Mouse (Mus musculus) lung, embryonic 15.5 days (tissue): Measurements from ENCODE around the gene Tfip11. TPM values are rescaled to one million over a fixed set of nuclear protein-coding genes. Genes with fewer than 3 reads are reported as not detected.

Experiments used
- ATAC-seq: fragments of 200-750 bp; cut with Nextera tagmentation; 2 replicates; pipeline ENCODE4 v1.8.0; 2017; ENCODE audit warnings: moderate number of reproducible peaks, borderline replicate concordance; ENCODE audit not compliant: low FRiP score, low TSS enrichment; ENCODE audit errors: extremely low read depth
- H3K27ac ChIP-seq: fragments of 300-500 bp; sonication (generic); 2 replicates; pipeline ENCODE4 v1.5.1; 2015; ENCODE audit warnings: moderate library complexity, mild to moderate bottlenecking, inconsistent platforms
- H3K27me3 ChIP-seq: fragments of 300-500 bp; sonication (generic); 2 replicates; pipeline ENCODE4 v1.6.1; 2015; ENCODE audit warnings: inconsistent platforms
- H3K36me3 ChIP-seq: fragments of 300-500 bp; sonication (generic); 2 replicates; pipeline ENCODE4 v1.6.1; 2015; ENCODE audit warnings: inconsistent platforms
- H3K4me1 ChIP-seq: fragments of 300-500 bp; sonication (generic); 2 replicates; pipeline ENCODE4 v1.6.1; 2015; ENCODE audit warnings: inconsistent platforms
- H3K4me2 ChIP-seq: fragments of 300-500 bp; sonication (generic); 2 replicates; pipeline ENCODE4 v1.6.1; 2015; ENCODE audit warnings: inconsistent platforms, mild to moderate bottlenecking, moderate library complexity
- H3K4me3 ChIP-seq: fragments of 300-500 bp; sonication (generic); 2 replicates; pipeline ENCODE4 v1.5.1; 2015; ENCODE audit warnings: mild to moderate bottlenecking, inconsistent platforms
- H3K9ac ChIP-seq: fragments of 300-500 bp; sonication (generic); 2 replicates; pipeline ENCODE4 v1.6.1; 2015; ENCODE audit warnings: inconsistent platforms
- H3K9me3 ChIP-seq: fragments of 300-500 bp; sonication (generic); 2 replicates; pipeline ENCODE4 v1.6.1; 2016; ENCODE audit warnings: inconsistent platforms
- WGBS: fragments of 180-500 bp; shearing (Covaris S2); methylation state at CpG from one replicate; pipeline ENCODE4 v1.1.7; 2015; 5-methylcytosine and 5-hydroxymethylcytosine counted together
- polyA plus RNA-seq: library from polyadenylated mRNA; unstranded; fragments of >200 nt; fragmentation: Nextera tagmentation; extraction: Ambion mirVana; gene quantifications from 2 replicates; pipeline ENCODE4 v1.2.1, GENCODE M21; 2015

The Tfip11 gene
- polyA plus RNA-seq, result 30.1 and 30.4 TPM in 2 replicates

DNA sequence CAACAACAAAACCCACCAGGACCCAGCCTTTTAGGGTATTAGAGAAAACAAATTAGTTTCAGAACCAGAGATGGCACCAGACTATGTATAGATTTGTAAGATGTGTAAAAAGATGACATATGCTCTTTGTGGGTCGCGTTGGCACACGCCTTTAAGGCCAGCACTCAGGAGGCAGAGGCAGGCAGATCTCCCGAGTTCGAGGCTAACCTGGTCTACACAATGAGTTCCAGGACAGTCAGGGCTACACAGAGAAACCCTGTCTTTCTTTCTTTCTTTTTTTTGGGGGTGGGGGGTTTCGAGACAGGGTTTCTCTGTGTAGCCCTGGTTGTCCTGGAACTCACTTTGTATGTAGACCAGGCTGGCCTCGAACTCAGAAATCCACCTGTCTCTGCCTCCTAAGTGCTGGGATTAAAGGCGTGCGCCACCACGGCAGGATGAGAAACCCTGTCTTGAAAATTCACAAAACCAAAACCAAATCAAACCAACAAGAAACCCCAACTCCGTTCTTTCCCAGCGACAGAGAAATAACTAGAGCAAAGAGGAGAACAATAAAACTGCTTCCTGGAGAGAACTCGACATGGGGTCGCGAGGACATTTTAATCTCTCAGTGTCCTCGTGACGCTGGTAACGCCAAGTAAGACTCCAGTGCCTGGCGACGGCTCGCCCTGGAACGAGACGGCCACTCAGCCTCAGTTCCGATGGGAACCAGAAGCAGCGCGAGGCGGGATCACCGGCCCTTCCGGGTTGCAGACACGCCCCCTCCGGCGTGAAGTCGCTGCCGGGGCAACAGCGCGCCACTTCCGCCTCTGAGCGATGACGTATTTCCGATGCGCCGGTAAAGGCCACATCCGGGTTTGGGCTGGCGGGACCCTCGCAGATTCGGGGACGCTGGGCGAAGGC, at the start of gene Tfip11:
Gene Tfip11 (plus strand): TSS at position 813 of the 900 bp plus-strand sequence.
- H3K4me2 ChIP-seq, result peak within 1 kb of the TSS; percentile 72
- H3K36me3 ChIP-seq, result peaks cover 29% of the 10 kb centered on the region
- peak within 1 kb of the TSS; percentile 83 for H3K9ac ChIP-seq
- peak; percentile 87 for ATAC-seq
- H3K9me3 ChIP-seq, result no peaks in the 10 kb centered on the region
- peak within 1 kb of the TSS; percentile 95 for H3K4me3 ChIP-seq
- 7% methylated on average over 48 of the region's 48 CpGs for WGBS
- no peaks in the 10 kb centered on the region for H3K27me3 ChIP-seq
- peaks cover 24% of the 10 kb centered on the region for H3K4me1 ChIP-seq
- H3K27ac ChIP-seq, result peak within 1 kb of the TSS; percentile 82

DNA sequence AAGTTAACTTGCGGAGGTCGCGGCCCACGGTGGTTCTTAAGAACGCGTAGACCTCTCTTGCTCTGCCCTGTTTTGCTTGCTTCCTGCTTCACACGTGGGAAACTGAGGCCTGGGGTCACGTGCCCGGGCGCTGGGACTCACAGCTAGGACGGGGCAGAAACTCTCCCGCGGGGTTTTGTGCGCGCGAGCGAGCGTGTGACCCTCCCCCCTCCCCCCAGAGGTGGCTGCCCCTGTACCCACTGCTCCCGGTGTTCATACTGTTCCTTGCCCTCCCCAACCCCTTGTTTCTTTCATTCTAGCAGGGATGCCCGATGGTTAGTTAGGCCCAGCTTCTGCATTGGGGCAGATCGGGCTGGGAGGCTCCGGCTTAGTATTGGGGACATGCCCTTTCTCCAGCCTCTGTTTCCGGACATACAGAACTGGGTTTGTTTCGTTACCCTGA, 49.2 kb upstream of the Tfip11 start:
- Histone ChIP-seq H3K27me3 (no peaks in the 10 kb centered on the region), H3K36me3 (no peaks in the 10 kb centered on the region), H3K9me3 (no peaks in the 10 kb centered on the region), H3K4me3 (peak overlapping the region; percentile 79), H3K4me2 (peak overlapping the region; percentile 82), H3K27ac (peak overlapping the region; percentile 54), H3K4me1 (peaks cover 45% of the 10 kb centered on the region), H3K9ac (peak overlapping the region; percentile 76)
- under 1% methylated on average over 19 of the region's 24 CpGs for WGBS
- no peak for ATAC-seq

DNA sequence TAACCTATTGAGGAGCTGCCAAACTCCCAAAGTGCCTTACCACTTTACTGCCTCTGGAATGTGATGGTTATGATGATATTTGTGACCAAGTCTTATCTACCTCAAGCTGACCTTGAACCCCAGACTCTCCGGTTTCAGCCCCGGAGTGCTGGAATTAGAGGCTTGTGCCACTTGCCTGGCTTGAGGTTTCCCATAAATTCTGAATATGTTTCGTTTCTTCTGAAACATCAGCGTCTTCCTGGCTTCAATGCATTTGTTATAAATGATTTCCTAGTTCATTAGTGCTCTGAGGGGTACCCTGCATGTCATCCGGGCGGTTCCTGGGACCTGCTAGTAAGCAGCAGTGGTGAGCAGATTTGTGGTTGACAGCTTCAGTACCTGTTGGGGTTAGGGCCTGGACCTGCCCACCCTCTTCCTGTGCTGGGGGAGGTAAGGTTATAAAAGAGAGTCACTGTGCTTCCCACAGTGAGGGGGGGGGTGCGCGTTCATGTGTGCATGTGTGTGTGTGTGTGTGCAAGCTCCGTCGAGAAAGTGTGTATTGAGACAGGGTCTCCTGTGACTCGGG, 48.2 kb upstream of the Tfip11 start:
- 74% methylated on average over 11 of the region's 11 CpGs for WGBS
- no peaks in the 10 kb centered on the region for H3K27me3 ChIP-seq
- H3K9ac ChIP-seq, result no peak overlapping the region; the same call in 1 of the 2 replicates
- peak overlapping the region; percentile 82 for H3K4me2 ChIP-seq
- no peaks in the 10 kb centered on the region for H3K9me3 ChIP-seq
- H3K36me3 ChIP-seq, result no peaks in the 10 kb centered on the region
- no peak overlapping the region for H3K27ac ChIP-seq
- no peak for ATAC-seq
- H3K4me3 ChIP-seq, result peak overlapping the region; percentile 79
- peaks cover 55% of the 10 kb centered on the region for H3K4me1 ChIP-seq

DNA sequence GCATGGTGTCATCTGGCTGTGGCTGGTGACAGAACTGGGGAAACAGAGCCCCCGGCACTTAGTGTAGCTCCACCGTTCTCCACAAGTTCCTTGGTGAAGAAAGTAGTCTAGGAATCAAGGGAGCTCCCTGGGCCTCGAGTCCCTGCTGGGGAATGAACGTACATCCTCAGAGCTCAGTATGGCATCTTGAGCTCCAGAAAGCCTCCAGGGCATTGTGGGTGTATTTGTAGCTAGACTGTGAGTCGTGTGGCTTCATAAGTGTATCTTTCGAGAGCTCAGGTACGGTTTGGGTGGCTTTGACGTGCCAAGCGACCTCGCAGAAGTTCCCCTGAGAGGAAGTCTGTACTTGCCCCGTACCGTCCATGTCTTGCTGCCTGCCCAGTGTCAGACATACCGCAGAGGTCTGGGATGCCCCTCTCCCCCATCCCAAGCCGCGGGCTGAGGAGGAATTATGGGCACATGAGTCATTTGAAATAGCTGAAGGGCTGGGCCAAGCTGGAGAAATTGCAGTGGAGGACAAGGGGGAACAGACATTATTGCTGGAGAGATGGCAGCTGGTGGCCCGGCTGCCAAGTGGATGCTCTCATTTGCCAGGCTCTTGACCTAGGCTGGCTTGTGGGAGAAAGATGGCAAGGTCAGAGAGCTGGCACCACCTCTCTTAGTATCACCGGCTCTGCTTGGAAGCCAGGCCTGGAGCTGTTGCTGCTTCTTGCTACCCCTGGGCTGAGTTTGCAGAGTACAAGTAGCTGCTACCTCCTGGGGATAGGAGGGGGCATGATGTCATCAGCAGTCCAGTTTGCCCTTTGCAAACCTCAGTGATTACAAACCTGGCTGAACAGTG, 46.8 kb upstream of the Tfip11 start:
- H3K9ac ChIP-seq, result no peak overlapping the region
- H3K27ac ChIP-seq, result peak overlapping the region; percentile 26; the same call in 1 of the 2 replicates
- peaks cover 64% of the 10 kb centered on the region for H3K4me1 ChIP-seq
- H3K9me3 ChIP-seq, result no peaks in the 10 kb centered on the region
- no peaks in the 10 kb centered on the region for H3K27me3 ChIP-seq
- 0 out of 2 replicates have a peak overlapping the region, but pooled peaks have one; percentile 82 for H3K4me2 ChIP-seq
- no peak overlapping the region for H3K4me3 ChIP-seq
- ATAC-seq, result no peak
- no peaks in the 10 kb centered on the region for H3K36me3 ChIP-seq
- 85% methylated on average over 17 of the region's 17 CpGs for WGBS

DNA sequence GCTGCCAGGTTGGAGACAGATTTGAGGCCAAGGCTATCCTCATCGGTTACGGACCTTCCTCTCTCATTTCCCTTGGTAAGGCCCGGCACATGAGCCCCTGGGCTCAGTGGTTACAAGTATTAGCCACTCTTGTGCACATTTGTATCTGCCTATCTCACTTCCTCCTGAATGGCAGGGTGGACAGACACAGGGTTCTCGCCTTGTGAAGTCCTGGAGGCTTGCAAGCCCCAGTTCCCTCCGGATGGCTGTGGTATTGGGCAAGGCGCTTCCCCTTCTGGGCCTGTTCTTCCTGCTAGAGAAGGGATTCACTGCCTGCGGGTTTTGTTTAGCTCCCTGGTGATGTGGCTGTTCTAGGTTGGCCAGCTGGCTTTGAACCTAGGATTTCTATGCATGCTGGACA, 46.0 kb upstream of the Tfip11 start:
- Histone ChIP-seq H3K4me2 (no peak overlapping the region), H3K4me1 (peaks cover 71% of the 10 kb centered on the region), H3K4me3 (no peak overlapping the region), H3K9me3 (no peaks in the 10 kb centered on the region), H3K27me3 (no peaks in the 10 kb centered on the region), H3K9ac (no peak overlapping the region), H3K27ac (peak overlapping the region; percentile 26; the same call in 1 of the 2 replicates), H3K36me3 (no peaks in the 10 kb centered on the region)
- WGBS, result 70% methylated on average over 7 of the region's 7 CpGs
- no peak for ATAC-seq

DNA sequence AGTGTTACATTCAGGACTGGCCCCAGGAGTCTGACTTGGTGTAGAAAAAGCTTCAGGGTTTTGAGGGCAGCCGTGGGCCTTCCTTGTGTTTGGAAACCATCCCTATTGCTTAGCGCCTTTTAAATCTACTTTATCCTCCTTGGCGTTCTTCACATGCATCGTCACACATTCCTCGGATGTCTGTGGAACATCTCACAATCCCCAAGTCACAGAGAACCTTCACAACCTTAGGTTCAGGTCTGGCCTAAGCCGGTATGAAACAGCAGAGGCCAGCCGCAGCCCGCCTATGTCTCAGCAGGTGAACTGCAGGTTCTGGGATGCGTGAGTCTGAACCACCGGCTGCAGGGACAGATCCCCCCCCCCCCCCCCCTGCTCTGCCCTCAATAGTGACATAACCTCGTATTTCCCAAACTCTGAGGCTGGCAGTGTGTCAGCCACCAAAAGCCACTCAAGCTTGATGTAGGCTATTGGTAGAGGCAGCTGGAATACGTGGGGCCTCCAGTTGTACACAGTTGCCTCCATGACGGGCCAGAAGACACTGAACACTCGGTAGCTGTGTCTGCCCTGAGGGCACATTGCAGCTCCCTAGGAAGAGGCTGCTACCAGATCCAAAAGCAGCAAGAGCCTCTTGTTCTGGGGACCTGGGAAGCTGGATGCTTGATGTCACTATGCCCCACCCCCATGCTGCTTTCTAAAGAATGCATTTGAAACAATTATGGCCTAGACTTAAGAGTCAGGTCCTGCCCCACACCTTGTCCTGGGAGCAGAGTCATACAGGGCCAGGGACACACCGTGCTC, 45.1 kb upstream of the Tfip11 start:
- Histone ChIP-seq H3K27me3 (no peaks in the 10 kb centered on the region), H3K4me3 (no peak overlapping the region), H3K4me1 (peaks cover 71% of the 10 kb centered on the region), H3K9ac (no peak overlapping the region), H3K27ac (peak overlapping the region; percentile 26; the same call in 1 of the 2 replicates), H3K36me3 (no peaks in the 10 kb centered on the region), H3K4me2 (no peak overlapping the region), H3K9me3 (no peaks in the 10 kb centered on the region)
- 52% methylated on average over 15 of the region's 15 CpGs for WGBS
- ATAC-seq, result no peak

DNA sequence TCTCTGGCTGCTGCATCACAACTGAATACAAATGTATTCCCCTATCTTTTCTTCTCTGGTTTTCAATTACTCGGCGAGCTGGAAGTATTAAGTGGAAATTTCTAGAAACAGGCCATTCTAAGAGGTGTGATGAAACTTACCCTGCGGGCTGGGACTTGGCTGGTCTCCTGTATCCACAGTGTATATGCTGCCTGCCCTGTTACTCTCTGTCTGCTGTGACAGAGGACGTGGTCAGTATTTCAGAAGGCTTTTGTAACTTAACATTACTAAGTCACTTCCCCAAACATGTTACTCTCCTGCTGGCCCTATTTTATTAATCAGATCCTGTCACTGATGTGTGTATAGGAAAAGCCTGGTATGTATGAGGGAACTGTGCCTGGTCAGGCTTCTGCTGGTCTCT, 44.5 kb upstream of the Tfip11 start:
- Histone ChIP-seq H3K4me1 (peaks cover 76% of the 10 kb centered on the region), H3K9me3 (no peaks in the 10 kb centered on the region), H3K9ac (no peak overlapping the region), H3K36me3 (no peaks in the 10 kb centered on the region), H3K4me3 (no peak overlapping the region), H3K4me2 (no peak overlapping the region), H3K27me3 (no peaks in the 10 kb centered on the region), H3K27ac (peak overlapping the region; percentile 22; the same call in 1 of the 2 replicates)
- 64% methylated on average over 4 of the region's 4 CpGs for WGBS
- no peak for ATAC-seq

DNA sequence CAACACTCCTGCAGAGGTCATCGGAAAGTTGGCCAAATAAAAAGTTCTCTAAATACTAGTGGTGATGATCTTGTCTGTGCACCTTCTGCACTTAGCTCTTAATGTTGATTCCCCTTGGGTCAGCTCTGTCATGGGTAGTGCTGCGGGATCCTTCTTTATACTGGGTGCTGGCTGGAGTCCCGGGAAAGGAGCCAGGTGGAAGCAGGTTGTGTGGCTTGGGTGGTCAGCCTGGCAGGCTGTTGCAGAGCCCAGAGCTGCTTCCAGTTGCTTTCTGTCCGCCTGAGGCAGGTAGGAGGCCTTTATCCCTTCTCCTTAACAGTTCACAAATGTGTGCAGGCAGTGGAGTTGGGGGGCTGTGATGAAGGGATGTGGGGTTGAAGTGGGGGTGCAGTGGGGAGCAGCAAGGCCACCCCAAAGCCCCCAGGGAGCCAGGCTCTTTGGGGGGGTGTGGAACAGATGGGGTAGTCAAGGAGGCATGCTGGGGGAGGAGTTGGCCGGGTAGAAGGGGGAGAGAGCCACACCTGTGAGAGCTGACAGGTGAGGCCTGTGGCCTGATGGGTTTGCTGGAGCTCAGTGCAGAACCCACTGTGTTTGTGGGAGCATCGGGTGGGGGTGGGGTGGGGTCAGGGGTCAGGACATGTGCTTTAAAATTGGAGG, 43.9 kb upstream of the Tfip11 start:
- peaks cover 76% of the 10 kb centered on the region for H3K4me1 ChIP-seq
- no peak for ATAC-seq
- H3K36me3 ChIP-seq, result no peaks in the 10 kb centered on the region
- H3K27me3 ChIP-seq, result no peaks in the 10 kb centered on the region
- H3K4me3 ChIP-seq, result no peak overlapping the region
- H3K9ac ChIP-seq, result no peak overlapping the region
- H3K9me3 ChIP-seq, result no peaks in the 10 kb centered on the region
- no peak overlapping the region for H3K4me2 ChIP-seq
- WGBS, result 59% methylated on average over 6 of the region's 6 CpGs
- H3K27ac ChIP-seq, result peak overlapping the region; percentile 74

DNA sequence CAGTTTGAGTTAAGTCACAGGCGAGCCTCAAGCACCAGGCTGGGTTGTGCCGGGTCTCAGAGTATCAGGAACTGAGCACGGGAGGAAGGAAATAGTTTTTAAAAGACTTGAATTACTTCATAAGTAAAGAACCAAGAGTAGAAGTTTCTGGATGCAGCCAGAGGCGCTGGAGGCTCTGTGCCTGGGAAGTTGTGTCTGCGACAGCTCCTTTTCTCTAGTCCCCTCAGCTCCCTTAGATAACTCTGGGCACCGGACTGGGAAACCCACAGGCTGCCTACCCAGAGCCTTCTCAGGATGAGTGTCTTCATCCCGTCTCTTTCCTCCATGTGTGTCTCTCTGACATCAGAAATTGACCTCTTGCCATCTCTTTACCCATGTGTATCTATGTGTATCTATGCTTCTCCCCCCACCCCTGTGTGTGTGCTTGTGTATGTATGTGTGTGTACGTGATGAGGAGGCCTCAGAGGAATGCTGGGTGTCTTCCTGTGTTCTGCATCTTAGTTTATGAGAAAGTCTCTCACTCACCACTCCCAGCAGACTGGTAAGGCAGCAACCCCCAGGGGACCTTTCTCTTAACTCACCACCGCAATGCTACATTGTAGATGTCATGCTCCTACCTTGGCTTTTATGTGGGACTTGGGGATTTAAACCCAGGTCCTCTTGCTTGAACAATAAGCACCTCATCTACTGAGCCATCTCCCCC, 43.2 kb upstream of the Tfip11 start:
- WGBS, result 63% methylated on average over 9 of the region's 9 CpGs
- no peaks in the 10 kb centered on the region for H3K36me3 ChIP-seq
- no peak for ATAC-seq
- no peaks in the 10 kb centered on the region for H3K27me3 ChIP-seq
- H3K27ac ChIP-seq, result peak overlapping the region; percentile 74
- peaks cover 70% of the 10 kb centered on the region for H3K4me1 ChIP-seq
- no peak overlapping the region for H3K4me3 ChIP-seq
- no peak overlapping the region for H3K9ac ChIP-seq
- H3K4me2 ChIP-seq, result no peak overlapping the region
- no peaks in the 10 kb centered on the region for H3K9me3 ChIP-seq

DNA sequence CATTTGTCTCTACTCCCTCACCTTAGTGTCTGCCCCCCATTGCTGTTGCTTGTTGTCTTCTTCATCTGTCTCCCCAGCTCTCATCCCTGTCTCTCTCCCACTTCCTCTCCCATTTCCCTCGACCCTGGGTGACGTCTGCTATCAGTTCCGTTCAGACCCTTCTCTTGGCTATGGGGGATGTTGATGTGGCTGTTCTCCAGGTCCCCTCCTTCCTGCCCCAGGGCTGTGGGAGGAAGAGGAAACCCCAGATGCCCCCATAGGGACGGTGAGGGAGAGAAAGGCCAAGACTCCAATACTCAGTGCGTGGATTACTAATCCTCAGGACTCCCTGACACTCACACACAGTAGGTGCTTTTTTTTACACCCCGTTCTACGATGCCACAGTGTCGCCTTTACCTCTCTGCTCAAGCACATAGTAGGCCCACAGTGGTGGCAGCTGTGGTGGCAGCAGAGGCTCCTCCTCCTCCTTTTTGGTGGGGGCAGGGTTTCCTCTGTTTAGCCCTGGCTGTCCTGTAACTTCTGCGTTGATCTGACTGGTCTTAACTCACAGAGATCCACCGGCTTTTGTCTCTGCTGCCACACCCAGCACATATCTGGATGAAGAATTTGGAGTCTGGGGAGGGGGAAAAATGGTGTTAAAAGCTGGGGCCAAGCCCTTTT, 42.5 kb upstream of the Tfip11 start:
- H3K4me2 ChIP-seq, result no peak overlapping the region
- H3K36me3 ChIP-seq, result no peaks in the 10 kb centered on the region
- peak; percentile 30; the same call in 1 of the 2 replicates for ATAC-seq
- H3K27me3 ChIP-seq, result no peaks in the 10 kb centered on the region
- no peak overlapping the region for H3K4me3 ChIP-seq
- peaks cover 69% of the 10 kb centered on the region for H3K4me1 ChIP-seq
- peak overlapping the region; percentile 83 for H3K27ac ChIP-seq
- no peak overlapping the region for H3K9ac ChIP-seq
- H3K9me3 ChIP-seq, result no peaks in the 10 kb centered on the region
- WGBS, result 58% methylated on average over 10 of the region's 10 CpGs
